Mouse (Mus musculus): ENCODE measurements at regions not wholly inside any gene's neighbourhood (a gene's known extent, or its start where the extent isn't known, plus 50 kb on each side); places are given as distances from the start of the nearest gene placed in this dataset.

DNA sequence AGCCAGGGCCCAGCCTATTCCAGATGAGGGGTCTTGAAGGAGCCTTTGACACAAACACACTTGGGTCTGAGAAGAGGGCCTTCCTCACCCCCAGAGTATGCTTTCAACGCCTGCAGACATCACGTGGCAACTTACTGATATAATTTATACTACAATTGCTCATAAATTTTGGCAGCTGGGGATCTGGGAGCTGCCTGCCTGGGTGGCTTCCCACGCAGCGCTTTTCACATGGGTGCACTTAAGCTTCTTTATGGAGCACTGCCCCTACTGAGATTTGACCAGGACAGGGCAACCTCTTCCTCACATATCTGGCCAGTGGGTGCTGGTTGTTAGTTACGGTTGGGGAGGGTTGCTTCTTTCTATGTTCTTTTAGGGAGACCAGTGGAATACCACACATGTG lies 61.6 kb downstream of the Spesp1 start:
- peak; percentile 27 to 42 for DNase-seq (ENCODE audit: low spot score in 2 of 2)

DNA sequence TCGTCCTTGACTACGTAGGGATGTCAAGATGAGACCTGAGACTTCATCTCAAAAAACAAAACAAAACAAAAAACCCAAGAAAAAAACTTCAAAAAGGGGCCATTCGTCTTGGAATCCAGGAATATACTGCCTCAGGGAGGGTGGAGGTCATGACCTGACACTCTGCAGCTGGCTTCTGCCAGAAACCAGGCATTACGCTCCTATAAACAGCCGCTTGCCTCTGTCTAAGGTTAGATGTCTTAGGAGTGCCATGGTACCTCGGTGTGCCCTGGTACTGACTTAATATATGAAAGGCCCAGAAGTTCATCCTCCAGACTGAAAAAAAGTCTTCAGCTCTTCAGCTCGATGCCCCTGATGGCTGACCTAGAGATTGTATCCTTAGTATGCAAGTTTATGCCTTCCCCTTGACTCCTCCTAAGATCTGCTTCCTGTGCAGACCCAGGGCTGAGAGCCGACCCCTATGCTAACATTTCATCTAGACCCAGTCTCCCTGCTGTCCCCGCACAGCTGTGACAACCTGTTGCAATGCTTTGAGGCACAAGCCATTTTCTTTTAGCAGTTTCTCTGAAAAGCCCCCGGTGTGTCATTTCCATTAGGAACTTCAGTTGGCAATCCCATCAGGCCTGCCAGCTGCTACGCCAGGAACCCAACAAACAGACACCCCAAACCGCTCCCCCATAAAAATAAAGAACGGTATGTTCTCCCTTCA lies 66.7 kb downstream of the Spesp1 start:
- DNase-seq (ENCODE audit: low spot score in 2 of 2) = no peak

DNA sequence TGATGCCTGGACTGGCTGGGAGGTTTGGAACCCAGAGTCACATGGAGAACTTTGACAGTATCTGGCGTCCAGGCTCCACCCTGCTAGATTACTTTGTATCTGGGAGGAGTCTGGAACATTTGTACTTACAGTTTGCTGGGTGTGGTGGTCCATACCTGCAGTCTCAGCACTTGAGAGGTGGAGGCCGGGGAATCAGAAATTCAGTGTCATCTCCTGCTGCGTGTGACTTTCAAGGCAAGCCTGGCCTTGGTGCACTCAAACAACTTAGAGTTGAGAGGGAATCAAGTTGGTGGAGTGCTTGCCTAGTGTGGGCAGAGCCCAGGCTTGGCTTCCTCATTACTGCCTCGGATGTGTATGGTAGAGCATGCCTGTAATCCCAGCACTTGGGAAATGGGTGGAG lies 67.5 kb downstream of the Spesp1 start:
- DNase-seq (ENCODE audit: low spot score in 2 of 2) = no peak

DNA sequence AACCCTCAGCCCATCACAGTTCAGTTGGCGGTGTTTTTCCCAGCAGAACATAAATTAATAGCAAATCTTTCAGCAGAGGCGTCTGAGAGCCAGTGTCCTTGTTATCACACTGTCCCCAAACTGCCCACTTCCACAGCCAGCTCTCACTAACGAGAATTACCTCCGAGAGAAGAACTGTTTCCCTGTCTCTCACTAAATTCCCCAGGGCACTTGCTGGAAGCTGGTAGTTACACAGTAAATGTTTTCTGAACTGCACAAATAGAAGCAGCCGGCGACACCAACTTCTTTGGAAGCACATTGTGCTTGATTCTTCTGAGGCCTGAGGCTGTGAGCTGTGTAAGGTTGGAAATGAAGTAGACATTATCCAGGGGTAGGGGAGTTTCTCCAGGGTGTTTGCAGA lies 69.4 kb downstream of the Spesp1 start:
- no peak for DNase-seq (ENCODE audit: low spot score in 2 of 2)

DNA sequence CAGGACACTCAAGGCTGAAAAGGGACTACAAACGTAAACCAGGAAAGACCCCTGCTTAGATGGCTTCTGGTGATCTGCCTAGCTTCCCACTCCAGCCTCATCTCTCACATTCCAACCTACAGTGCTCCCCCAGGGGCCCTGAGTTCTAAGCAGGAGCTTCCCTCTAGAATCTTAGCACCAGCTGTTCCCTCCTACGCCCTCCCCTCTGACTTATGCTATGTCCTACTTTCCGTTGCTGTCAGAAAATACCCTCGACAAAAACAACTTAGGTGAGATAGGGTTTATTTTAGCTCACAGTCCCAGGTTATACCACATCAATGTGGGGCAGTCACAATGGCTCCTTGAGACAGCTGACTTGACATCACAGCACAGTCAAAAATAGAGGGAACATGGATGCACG lies 71.2 kb downstream of the Spesp1 start:
- no peak for DNase-seq (ENCODE audit: low spot score in 2 of 2)

DNA sequence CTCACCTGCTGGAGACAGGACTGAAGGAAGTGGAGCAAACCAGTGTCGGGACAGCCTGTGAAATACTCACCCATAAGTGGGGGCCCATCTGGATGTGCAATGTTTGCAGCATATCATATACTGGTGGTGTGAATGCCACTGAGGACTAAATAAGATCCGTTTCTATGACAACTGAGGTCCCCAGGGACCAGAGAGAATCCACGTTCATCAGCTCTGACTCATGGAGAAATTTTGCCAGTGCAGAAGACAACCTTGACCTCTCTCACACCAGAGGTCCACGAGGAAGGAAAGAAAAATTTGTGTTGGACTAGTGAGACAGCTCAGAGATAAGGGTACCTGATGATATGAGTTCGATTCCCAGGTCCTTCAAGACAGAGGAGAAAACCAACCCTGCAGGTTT lies 73.6 kb downstream of the Spesp1 start:
- no peak for DNase-seq (ENCODE audit: low spot score in 2 of 2)

DNA sequence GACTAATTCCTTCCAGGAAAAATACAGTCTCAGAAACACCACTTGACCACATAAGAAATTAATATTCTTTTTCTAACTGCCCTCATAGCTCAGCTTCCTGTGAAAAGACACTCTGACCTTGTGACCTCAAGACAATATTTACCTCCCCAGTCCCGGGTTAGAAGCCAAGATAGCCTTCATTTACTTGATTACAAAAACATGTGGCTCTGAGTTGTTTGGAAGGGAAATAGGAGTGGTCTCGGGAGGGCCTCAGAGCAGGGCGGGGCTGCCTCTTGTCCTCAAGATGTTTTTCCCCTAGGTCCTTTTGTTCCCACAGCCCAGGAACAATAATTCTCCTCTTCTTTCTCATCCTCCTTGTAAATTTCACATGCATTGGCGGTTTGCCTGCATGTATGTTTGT lies 76.7 kb downstream of the Spesp1 start:
- no peak for DNase-seq (ENCODE audit: low spot score in 2 of 2)

DNA sequence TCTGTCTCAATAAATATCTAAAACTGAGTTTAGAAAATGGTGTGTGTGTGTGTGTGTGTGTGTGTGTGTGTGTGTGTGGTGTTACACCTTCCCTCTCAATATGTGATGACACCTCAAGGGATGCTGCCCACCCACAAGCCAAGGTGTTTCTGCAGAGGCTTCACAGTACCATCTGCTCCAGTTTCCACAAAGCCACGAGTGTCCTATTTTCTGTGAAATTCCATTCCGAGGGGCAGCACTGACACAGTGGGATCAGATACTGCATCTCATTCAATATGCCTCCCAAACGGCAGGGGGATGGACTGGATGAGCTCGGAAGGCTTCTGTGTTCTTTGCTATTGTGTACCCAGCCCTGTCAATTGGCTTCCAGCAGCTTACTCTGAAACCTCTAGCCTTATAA lies 78.5 kb downstream of the Spesp1 start:
- DNase-seq (ENCODE audit: low spot score in 2 of 2) = no peak

DNA sequence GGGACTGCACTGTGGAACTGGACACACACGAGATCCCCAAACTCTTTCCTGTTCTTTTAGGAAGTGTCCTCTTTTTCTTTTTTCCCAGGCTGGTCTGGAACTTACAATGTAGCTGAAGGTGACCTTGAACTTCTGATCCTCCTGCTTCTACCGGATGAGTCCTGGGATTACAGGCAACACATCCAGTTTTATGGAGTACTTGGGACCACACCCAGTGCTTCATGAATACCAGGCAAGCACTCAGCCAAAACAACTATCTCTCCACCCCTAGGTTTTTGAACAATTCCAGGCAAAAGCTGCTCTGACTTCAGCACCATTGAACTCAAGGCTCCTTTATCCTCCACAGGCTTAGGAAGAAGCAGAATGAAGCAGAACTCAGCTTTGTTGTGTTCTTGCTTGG lies 79.7 kb downstream of the Spesp1 start:
- no peak for DNase-seq (ENCODE audit: low spot score in 2 of 2)

DNA sequence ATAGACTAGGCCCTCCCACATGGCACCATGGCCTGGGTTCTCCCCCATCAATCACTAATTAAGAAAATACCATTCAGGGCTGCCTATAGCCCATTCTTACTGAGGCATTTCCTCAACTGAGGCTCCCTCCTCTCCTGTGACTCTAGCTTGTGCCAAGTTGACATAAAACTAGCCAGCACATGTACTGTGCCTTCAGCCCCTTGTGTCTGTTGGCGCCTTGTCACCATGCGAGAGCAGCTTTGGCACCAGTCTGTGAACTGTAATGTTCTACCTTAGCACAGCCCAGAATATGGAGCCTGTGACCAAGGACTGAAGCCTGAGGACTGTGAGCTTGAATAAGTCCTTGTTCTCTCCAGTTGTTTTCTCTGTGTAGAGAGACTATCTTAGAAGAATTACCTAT lies 75.0 kb upstream of the Glce start:
- DNase-seq (ENCODE audit: low spot score in 2 of 2) = no peak

DNA sequence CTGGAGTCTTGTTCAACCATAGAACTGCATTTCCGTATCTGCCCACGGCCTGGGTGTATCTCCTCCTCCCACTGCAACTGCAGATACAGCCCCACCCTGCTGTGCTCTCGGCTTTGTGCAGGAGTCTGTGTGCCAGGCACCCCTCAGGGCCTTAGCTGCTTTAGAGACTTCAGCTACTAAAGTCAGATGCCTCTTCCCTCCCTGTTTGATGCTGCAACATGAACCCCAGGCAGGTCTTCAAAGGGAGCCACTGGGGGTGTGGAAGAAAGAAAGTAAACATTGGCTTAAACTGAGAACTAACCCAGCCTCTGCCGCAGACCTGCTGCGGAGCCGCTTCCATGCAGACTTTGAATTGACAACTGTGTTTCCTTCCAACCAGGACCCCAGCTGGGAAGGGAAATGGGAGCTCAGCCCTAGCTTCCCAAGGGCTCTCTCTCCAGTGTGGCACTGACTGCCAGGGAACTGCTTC lies 70.0 kb upstream of the Glce start:
- no peak for DNase-seq (ENCODE audit: low spot score in 2 of 2)

DNA sequence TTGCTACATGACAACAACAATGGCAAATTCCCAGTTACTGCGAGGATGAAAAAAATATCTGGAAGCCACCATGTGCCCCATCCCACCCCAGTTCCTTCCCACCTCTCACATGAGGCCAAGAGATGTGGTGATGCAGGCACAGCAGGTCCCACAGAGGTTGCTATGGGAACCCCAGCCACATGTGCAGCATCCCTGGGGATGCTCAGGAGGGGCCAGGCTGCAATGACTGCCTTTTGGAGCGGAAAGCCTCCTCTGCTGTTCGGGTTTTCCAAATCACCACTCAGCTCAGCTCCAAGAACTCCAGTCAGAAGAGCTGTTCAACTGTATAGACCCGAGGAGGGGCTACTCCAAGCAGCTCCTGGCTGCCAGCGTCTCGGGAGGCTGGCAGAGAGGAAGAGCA lies 68.0 kb upstream of the Glce start:
- DNase-seq (ENCODE audit: low spot score in 2 of 2) = no peak

DNA sequence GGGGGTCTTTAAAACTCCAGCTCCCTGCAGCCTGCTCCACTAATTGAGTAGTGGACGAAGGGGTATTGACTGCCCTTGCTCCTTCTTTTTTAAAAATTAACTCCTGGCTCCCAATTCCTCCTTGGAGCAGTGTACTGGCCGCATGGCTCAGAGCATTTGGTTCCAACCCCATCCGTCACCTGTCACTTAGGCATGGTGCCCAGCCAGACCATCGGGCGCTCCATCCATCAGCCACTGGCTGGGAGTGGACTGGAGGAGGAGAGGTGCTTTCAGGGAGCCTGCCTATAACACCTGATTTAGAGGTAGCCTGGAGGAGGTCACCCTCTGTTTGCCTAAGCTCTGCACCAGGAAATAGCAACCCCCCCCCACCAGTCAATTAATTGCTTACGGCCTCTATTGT lies 66.4 kb upstream of the Glce start:
- DNase-seq (ENCODE audit: low spot score in 2 of 2) = no peak

DNA sequence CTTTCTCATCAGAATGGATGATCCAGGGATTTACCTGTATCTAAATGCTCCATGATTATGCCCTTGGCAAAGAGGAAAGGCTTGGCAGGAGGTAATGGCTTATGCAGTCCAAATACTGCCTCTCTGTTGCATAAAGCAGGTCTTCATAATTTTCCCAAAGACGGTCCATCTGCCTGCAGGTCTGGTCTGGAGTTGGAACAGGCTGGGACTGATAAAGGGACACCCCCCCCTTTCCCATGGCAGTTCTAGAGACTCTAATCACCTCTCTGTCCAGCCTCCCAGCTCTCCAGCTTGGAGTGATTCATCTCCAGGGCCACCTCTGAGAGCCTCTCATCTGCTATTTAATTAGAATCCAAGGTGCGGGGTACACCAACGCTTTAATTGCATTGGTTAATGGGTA lies 65.9 kb upstream of the Glce start:
- DNase-seq (ENCODE audit: low spot score in 2 of 2) = no peak

DNA sequence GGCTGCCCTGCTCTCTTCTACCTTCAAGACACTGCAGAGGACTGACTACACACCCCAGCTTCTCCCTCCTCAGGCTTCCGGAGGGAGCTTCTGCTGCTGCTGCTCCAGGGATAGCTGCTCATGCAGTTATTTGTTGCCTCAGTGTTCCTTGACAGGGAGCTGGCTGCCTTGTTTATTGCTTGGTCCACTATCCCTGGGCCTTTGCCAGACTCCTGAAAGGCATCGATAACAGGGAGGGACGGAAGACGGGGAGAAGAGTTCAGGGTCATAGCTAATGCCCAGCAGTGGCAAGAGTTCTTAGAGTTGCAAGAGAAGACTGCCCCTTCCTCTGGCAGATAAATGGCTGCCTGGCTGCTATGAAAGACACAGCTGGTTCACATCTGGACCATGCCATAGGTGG lies 64.4 kb upstream of the Glce start:
- no peak for DNase-seq (ENCODE audit: low spot score in 2 of 2)

DNA sequence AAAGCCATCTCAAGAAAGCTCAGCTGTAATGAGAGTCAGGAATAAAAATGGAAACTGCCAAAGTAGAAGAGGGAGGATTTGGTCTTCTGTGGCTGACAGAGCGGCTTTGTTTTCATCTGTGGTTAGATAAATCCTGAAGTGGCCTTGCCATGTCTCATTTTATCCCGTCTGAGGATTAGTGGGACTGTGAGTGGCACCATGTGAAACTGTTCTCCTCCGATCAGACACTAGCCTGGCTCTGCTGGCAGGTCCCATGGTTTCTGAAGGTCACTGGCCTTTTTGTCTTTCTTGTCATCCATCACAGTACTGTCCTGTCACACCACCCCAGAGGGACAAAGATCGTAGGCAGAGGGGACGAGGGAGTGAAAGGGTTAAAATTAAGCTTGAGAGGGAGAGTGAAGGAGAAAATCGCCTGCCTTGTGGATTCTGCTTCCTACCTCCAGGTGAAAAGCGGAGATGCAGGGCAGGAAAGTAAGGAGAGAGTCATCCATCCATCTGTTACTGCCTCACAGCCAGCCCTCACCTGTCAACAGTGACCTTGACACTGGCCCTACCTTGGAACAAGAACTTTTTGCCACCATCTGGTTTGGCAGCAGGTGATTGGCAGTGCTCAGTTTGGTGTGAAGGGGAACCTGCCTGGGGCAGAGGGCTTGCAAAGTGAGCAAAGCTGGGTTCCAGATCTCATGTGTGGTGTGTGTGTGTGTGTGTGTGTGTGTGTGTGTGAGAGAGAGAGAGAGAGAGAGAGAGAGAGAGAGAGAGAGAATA lies 63.2 kb upstream of the Glce start:
- DNase-seq (ENCODE audit: low spot score in 2 of 2) = no peak

DNA sequence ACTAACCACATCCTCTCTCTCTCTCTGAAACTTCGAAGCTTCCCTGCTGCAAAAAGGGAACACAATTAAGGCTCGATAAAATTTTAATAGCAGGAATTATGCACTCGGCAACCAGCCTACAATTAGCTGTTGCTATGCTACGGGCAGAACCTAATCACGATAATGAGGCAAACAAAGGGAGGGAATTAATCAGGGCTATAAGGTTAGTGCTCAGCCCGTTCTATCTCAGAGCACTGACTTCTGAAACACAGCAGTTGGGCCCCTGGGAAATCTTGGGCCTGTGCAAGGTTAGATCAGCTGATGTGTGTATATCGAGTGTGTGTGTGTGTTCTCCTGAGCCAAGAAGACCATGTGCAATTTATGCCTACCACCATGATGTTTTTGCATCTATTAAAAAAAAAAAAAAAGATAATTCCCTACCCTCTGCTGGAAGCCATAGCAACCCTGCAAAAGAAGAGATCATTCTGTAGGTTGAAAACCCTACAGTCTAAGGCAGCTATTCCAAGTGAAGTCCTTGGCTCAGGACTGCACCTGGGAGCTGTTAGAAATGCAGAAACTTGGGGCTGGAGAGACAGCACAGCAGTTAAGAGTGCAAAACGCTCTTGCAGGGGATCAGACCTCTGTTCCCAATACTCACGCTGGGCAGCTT lies 58.9 kb upstream of the Glce start:
- no peak for DNase-seq (ENCODE audit: low spot score in 2 of 2)

DNA sequence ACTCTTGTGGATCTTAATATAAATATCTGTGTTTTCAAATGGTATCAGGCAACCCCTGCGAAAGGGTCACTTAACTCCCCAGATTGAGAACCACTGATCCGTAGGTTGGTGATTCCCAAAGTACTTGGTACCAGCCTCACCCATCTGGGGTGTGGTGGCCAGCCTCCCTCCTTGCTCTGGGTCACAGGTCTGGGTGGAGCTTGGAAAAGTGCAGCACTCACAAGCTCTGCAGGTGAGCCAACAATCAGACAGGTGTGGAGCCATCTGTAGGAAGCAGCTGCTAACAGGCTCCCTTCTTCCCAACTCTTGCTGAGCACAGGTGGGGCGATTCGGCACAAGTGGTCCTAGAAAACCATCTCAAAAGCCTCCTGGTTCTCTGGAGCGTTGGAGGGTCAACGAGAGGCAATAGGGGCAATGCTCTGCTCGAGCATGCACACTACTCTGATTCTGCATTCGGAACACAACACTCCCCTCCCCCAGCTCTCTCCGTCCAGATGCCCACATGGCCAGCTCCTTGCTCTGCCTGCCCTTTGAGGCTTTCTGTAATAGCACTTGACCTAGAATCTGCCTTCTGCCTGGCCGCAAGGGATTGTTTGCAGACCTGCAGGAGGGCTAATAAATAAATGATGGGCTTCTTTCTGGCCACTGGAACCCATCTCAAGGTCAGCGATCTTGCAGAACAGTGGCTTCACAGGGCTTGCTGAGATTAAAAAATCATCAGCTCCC lies 58.2 kb upstream of the Glce start:
- no peak for DNase-seq (ENCODE audit: low spot score in 2 of 2)

DNA sequence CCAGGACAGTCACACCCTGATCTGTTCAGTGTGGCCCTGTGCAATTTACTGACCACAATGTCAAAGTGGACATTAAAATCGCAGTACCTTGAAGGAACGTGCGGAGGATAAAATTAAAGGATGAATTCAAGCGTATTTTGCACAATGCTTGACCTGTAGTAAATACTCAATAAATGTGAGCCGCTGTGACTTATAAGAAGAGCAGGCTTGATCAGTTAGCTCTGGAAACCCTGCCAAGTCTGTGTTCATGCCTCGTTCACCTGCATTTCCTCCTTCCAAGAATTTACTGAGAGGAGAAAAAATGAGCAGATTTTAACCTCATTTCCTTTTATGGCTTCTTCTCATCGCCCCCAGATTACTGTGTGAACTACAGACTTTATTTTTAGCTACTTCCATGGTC lies 52.2 kb upstream of the Glce start:
- DNase-seq (ENCODE audit: low spot score in 2 of 2) = no peak

Data from layer of hippocampus, adult 8-10 months (tissue).